Mouse (Mus musculus): ENCODE results near the gene Hist2h2ac.

DNA sequence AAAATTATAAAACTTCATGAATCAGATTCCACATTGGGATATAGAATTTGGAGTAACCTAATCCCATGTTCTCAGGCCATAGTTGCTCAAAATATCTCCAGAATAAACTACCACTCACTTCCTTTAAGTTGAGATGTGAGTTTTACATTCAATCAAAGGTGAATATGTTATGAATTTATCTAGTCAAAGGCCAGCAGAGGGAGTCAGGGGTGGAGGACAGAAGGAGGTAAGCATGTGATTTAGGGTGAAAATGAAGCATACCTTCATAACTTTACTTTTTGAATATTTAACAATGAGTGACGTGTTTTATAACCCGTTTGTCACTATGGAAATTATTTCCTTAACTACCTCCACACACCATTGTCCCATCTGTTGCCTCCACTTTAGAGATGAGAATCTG, 14.2 kb upstream of the Hist2h2ac start:
- no peak for TF ChIP-seq CTCF (IDR thresholded peaks at IDR 0.05; ENCODE audit: low read depth, low read length)
- no peak for TF ChIP-seq TAL1 (conservative IDR thresholded peaks at IDR 0.05; ENCODE audit: low read depth, low read length)
